Mouse (Mus musculus) retina, postnatal 1 day (tissue): Measurements from ENCODE around the gene Corin.

Experiments
- DNase-seq: peaks from one replicate; pipeline ENCODE4 v3.0.0-alpha.2; 2012

Corin gene

GRCm38 (mm10) chr5:72441181-72441580 is 63.1 kb downstream of the Corin start:
- DNase-seq, result no peak

- no peak for DNase-seq
These were observed 69.2 kb downstream of the Corin start for GRCm38 (mm10) chr5:72435085-72435484.

GRCm38 (mm10) chr5:72431856-72432255 is 72.4 kb downstream of the Corin start:
- DNase-seq, result no peak

GRCm38 (mm10) chr5:72427556-72427955 is 76.7 kb downstream of the Corin start:
- DNase-seq, result no peak

- DNase-seq, result no peak
These were observed 78.8 kb downstream of the Corin start for GRCm38 (mm10) chr5:72425342-72426010.

- DNase-seq, result no peak
These were observed 92.4 kb downstream of the Corin start for GRCm38 (mm10) chr5:72411874-72412329.

- DNase-seq, result no peak
These were observed 93.4 kb downstream of the Corin start for GRCm38 (mm10) chr5:72410841-72411240.

GRCm38 (mm10) chr5:72403376-72403775 is 100.9 kb downstream of the Corin start:
- DNase-seq, result no peak

GRCm38 (mm10) chr5:72402913-72403312 is 101.4 kb downstream of the Corin start:
- DNase-seq, result no peak

GRCm38 (mm10) chr5:72401778-72402177 is 102.5 kb downstream of the Corin start:
- no peak for DNase-seq

GRCm38 (mm10) chr5:72401251-72401650 is 103.0 kb downstream of the Corin start:
- DNase-seq, result no peak

GRCm38 (mm10) chr5:72382148-72382547 is 122.1 kb downstream of the Corin start:
- no peak for DNase-seq

- no peak for DNase-seq
These were observed 123.7 kb downstream of the Corin start for GRCm38 (mm10) chr5:72380616-72381015.

GRCm38 (mm10) chr5:72368004-72368403 is 136.3 kb downstream of the Corin start:
- DNase-seq, result no peak

- no peak for DNase-seq
These were observed 138.5 kb downstream of the Corin start for GRCm38 (mm10) chr5:72365801-72366200.

- no peak for DNase-seq
These were observed 140.4 kb downstream of the Corin start for GRCm38 (mm10) chr5:72363838-72364237.

GRCm38 (mm10) chr5:72353746-72354145 is 150.5 kb downstream of the Corin start:
- no peak for DNase-seq

GRCm38 (mm10) chr5:72350081-72350758 is 154.1 kb downstream of the Corin start:
- peak; percentile 77 for DNase-seq

- no peak for DNase-seq
These were observed 155.7 kb downstream of the Corin start for GRCm38 (mm10) chr5:72348591-72348990.

- no peak for DNase-seq
These were observed 168.4 kb downstream of the Corin start for GRCm38 (mm10) chr5:72335873-72336272.

GRCm38 (mm10) chr5:72332901-72333300 is 171.4 kb downstream of the Corin start:
- no peak for DNase-seq

GRCm38 (mm10) chr5:72331217-72331616 is 173.1 kb downstream of the Corin start:
- no peak for DNase-seq

- no peak for DNase-seq
These were observed 173.6 kb downstream of the Corin start for GRCm38 (mm10) chr5:72330648-72331047.

- no peak for DNase-seq
These were observed 174.8 kb downstream of the Corin start for GRCm38 (mm10) chr5:72329453-72329852.

GRCm38 (mm10) chr5:72315282-72315681 is 189.0 kb downstream of the Corin start:
- DNase-seq, result no peak
